Mouse (Mus musculus): ENCODE measurements at regions not wholly inside any gene's neighbourhood (a gene's known extent, or its start where the extent isn't known, plus 50 kb on each side); places are given as distances from the start of the nearest gene placed in this dataset.

DNA sequence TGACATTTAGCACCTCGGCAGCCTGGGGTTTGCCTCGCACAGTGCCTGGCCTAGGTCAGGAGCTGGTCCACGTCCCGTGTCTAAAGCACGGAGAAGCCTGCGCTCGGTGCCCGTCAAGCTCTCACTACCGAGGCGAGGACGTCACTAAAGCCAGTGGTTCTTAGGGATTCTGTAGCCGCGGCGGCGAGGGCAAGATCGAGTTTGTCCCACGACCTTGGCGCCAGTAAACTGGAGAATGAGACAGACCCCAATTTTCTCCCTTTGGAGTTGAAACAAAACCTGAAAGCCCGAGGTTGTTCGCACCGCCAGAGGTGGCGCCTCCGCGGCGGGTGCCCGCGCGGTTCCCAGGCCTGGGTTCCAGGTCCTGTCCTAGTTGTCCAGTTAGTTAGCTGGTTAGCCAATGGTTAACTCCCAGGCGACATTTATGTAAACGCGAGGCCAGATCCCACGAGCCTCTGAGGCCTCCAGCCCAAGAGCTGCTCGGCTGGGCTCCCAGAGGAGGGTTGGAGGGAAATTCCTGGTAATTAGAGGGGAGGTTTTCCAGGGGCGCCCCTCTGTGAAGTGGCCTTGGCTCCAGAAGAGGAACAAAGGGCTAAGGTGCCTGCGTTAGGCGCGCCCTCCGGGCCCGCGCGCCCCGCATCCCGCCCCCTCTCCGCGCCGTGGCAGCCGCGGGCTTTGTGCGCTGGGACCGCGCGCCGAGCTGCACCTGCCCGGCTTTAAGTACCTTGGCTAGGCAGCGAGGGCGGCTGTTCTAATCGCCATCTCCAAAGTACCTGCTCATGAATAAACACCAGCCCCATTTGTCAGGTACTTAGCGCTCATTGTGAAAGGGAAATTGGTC is 74.0 kb downstream of the Rhcg start:
- no peak for DNase-seq (ENCODE audit: low spot score in 2 of 2)

- DNase-seq (ENCODE audit: low spot score in 2 of 2) = no peak
These were observed 75.0 kb downstream of the Rhcg start for GRCm38 (mm10) chr7:79542379-79543015.

- DNase-seq (ENCODE audit: low spot score in 2 of 2) = no peak
These were observed 74.1 kb upstream of the Polg start for GRCm38 (mm10) chr7:79540246-79540645.

DNA sequence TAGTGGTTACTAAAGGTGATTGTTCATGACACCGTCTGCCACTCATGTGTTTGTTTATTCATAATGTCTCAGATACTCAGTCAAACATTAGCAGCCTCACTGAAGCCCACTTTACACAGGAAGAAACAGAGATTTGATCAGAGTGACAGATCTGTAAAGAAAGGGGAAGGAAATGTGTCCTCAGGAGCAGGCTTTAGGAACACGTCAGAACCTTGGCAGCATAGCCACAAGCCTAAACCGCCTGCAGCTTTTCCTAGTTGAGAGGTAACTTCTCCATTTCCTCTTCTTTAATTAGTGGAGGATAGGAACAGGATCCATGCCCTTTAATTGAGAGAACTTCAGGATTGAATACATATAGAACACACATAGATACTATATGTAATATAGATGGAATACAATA is 73.3 kb upstream of the Polg start:
- DNase-seq (ENCODE audit: low spot score in 2 of 2) = no peak

DNA sequence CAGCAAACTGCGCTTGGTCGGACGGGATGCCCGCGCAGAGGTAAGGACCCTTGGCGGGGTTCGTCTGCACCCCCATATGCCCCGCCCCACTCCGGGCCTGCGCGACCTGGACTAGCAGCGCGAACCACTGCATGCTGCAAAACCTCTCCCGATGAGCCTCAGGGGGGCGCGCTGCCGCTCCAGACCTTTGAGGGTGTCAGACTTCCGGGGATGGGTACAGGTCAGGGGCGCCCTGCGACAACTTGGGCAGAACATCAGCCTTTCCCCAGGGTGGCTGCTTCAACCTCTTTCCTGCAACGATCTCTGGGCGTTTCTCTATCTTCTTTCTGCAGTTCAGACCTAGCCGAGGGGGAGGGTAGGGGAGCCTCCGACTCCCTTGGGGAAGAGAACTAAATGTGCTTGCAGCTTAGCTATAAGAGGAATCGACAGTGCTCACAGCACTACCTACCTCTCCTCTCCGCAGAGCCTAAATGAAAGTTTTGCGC is 70.0 kb upstream of the Polg start:
- peak; percentile 57 to 74 for DNase-seq (ENCODE audit: low spot score in 2 of 2)

- DNase-seq (ENCODE audit: low spot score in 2 of 2) = peak in 1 of 2 experiments; percentile 67
These were observed 69.3 kb upstream of the Polg start for GRCm38 (mm10) chr7:79535251-79536111.

GRCm38 (mm10) chr7:79534819-79535218 is 68.7 kb upstream of the Polg start:
- DNase-seq (ENCODE audit: low spot score in 2 of 2) = no peak

- no peak for DNase-seq (ENCODE audit: low spot score in 2 of 2)
These were observed 68.2 kb upstream of the Polg start for GRCm38 (mm10) chr7:79534381-79534780.

- DNase-seq (ENCODE audit: low spot score in 2 of 2) = no peak
These were observed 66.5 kb upstream of the Polg start for GRCm38 (mm10) chr7:79532626-79533140.

GRCm38 (mm10) chr7:79531551-79532356 is 65.6 kb upstream of the Polg start:
- peak in 1 of 2 experiments; percentile 61 for DNase-seq (ENCODE audit: low spot score in 2 of 2)

DNA sequence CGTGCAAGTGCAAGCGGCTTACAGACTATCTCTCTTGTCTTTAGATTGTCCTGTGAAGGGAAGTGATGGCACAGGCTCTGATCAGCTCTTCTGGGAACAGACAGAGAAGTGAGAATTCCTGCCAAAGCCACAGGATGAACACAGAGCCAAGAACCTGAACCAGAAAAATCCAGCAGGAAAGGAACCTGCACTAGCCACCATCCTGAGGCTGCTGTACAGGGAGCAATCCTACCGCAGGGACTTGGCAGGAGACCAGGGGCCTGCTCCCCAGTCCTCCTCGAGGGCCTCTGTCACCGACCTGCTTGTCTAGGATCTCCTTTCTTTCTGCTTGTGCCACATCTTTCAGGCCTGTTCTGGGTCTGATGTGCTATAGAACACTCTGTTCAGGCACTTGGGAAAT is 65.0 kb upstream of the Polg start:
- DNase-seq (ENCODE audit: low spot score in 2 of 2) = no peak

DNA sequence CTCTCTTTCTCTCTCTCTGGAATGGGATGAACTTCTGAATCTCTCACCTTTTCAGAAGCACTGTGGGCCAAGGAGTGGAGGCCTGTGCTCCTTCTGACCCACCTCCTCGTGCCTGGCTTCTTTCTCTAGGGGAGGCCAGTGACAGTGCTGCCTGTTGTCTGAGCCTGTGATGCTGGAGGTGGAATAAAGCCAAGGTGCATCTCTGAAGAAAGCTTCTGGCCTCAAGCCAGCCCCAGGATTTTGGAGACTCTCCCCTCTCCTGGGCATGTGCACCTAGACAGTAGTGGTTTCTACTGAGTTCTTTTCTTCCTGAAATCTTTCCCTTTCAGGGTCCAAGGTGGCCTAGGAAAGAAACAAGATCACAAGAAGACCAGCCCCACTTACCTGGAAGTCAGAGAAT is 63.3 kb upstream of the Polg start:
- no peak for DNase-seq (ENCODE audit: low spot score in 2 of 2)

GRCm38 (mm10) chr7:79527984-79528383 is 61.8 kb upstream of the Polg start:
- DNase-seq (ENCODE audit: low spot score in 2 of 2) = no peak

DNA sequence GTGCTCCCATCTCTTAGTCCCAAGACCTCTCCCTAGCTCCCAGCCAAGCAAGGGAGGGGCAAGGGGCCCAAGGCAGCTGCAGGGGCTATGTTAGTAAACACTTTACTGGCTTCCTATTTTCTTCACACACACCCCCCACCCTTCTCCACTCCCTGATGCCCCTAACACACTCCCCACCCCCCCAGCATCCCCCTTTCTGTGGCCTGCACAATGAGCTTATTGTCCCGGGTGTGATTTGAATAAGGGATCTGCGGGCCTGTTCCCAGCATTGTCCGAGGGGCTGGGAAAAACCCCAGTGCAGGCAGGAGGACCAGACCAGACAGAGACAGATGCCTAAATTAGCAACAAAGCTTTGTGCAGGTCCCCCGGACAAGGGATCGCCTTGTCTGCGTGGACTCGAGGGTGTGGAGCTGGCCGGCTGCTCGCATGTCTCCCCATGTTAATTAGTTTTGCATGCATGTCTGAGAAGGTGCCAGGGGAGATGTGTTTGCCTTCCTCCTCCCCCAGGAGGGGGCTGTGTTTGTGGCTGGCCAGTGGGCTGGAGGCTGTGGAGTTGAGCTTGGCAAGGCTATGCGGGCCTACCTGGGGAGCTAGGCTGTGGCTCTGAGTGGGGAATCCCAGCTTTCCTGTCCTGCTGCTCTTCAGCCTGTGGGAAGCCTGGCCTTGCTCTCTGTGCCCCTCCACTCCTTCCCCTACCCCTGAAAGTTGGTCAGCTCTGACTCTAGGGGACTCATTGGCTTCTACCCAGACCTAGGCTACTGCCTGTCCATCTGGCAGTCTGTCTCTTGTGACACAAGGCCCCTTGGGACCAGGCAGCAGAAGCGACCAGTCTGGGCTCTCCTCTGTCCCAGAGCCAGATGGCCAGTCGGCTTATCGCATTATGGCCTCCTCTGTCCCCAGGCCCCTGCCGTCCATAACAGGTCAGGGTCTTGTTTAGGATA is 59.8 kb upstream of the Polg start:
- DNase-seq (ENCODE audit: low spot score in 2 of 2) = no peak

- peak in 1 of 2 experiments; percentile 84 for DNase-seq (ENCODE audit: low spot score in 2 of 2)
These were observed 58.8 kb upstream of the Polg start for GRCm38 (mm10) chr7:79524921-79525320.

DNA sequence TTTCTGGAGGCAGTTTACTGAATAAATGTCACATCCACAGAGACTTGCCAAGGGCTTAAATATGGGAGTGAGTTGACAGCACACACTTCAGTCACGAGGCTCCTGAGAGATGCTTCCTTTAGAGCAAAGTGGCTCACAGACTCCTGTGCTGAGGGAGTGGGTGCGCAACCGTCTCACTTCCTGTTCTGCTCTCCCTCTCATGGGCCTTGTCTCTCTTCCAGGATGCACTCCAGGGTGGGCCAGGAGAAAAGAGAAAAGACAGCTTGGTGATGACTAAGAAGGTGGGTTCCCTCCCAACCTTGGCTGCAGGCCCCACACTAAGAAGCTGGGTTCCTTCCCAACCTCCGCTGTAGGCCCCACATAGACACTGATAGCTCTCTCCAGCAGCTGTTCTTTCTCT is 57.5 kb upstream of the Polg start:
- DNase-seq (ENCODE audit: low spot score in 2 of 2) = peak in 1 of 2 experiments; percentile 68

DNA sequence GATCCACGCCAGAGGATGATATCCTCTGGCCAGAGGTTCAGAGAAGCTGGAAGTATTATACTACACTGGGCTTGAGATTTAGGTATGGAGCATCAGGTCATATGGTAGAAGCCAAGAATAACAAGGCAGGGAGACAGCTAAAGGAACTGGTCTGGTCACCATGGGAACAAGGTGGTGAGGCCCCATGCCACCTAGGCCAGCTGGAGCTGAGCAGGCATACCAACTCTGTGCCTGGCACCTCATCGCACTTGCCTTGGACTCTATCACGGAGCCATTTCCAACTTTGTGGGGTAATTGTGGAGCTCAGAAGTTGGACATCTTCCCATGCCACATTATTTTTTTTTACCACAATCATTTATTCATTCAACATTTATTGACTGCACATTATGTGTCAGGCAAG is 55.9 kb upstream of the Polg start:
- no peak for DNase-seq (ENCODE audit: low spot score in 2 of 2)

- no peak for DNase-seq (ENCODE audit: low spot score in 2 of 2)
These were observed 55.1 kb upstream of the Polg start for GRCm38 (mm10) chr7:79521259-79521658.

DNA sequence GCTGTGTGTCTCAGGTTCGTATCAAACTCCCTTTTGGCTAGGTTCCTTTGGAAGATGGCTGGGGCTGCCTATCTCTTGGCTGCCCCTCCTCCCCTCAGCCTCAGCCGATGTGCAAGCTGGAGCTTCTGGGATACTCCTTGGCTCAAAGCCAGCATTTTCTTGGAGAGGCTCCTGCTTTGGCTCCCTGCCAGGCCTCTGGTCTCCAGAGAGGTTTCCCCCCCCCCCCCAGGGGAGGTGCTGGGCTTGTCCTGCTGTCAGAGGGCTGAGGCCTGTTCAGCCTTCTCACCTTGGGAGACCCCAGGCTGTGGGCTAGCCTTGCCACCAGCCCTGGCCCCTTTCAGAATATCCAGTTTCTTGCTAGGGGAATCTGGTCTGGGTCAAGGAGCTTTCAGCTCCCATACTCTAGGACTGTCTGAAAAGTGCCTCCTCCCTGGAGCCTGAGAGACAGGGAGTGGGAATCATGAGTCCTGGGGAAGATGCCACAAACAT is 54.1 kb upstream of the Polg start:
- peak in 1 of 2 experiments; percentile 77 for DNase-seq (ENCODE audit: low spot score in 2 of 2)
